Mouse (Mus musculus) heart, postnatal 0 days (tissue): ENCODE results near the gene Cd164l2.

Source experiments
- CTCF ChIP-seq: IDR thresholded peaks from 2 replicates; pipeline ENCODE4 v1.5.1; 2016; ENCODE audit warnings: antibody characterized with exemption, control low read depth, low read depth
- EP300 ChIP-seq: IDR thresholded peaks from 2 replicates; pipeline ENCODE4 v1.6.1; 2016; ENCODE audit warnings: antibody characterized with exemption, low read depth

DNA sequence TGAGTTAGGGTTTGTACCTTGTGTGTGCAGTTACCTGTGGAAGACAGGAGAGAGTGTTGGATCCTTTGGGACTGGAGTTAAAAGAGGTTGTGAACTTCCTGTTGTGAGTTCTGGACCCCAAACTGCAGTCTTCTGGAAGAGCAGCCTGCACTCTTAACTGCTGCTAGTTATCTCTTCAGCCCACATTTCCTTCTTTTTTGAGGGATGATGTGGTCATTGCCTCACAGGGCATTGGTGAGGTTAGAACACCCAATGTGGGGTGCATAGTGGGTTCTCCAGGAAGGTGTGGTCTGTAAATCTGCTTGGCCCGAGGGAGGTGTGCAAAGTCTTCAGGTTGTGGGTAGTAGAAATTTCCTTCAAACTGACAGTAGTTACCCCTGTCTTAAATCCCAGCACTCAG lies 32.4 kb downstream of the Cd164l2 start:
- TF ChIP-seq CTCF (no peak), EP300 (no peak)
